28 mouse cellular contexts compared by ENCODE assay signal in the genomic region with DNA sequence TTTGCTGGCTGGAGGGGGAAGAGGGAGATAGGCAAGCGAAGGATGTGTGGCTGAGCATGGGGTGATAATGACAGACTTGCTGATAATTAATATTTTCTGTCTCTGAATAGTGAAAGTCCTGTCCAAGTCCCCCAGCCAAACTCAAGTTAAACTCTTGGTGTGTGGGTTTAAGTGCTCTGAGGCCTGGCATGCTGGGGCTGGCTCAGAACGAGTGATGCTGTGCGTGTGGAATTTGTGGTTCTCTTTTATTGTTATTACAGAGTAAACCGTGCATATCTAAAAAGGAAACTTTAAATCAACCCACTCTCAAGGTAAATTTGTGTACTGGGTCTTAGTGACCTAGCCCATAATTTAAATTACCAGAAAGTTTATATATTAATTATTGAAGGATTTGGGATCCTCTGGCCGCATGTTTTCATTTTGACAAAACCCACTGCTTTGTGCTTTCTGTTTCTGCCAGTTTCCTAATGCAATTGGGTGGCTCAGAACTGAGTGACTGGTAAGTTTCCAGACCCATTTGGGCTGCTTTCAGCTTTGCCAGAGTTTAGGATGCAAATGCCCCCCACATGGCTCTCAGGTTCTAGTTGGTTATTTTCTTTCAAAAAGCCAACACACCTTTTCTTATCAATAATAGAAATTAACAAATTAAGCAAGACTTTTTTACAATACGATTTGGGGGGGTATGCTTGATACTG.
DNase-seq lines count a peak whose midpoint lies in the region; ATAC-seq and TF ChIP-seq lines count a peak whose summit lies in the region.
"Had no signal": no experiment of that assay in that cellular context is flagged by ENCODE, and none has a peak within 500 bp of the region (broad histone marks: within the 10 kb centered on the region; RNA-seq: fewer than 3 reads in every experiment).

No protein-coding gene starts in this region.

- no peaks in the 10 kb centered on the region for H3K4me1 ChIP-seq in lung, embryonic 14.5 days (ENCODE audit: insufficient read depth)
- H3K4me1 ChIP-seq in embryonic facial prominence, embryonic 15.5 days = 0 out of 2 replicates have a peak, but pooled peaks cover 5% of the 10 kb centered on the region
- H3K4me1 ChIP-seq: forebrain, embryonic 10.5 days; intestine, embryonic 15.5 days; liver, embryonic 13.5 days; megakaryocyte, embryonic 14.5 days; midbrain, embryonic 13.5 days had no signal

- DNase-seq in lung, embryonic 14.5 days = peak; percentile 11
- no peak for DNase-seq in lung, postnatal 10 days
- DNase-seq in Muller cell, postnatal 12 days (ENCODE audit: inconsistent ontology term) = peak; percentile 38
- no peak for DNase-seq in frontal cortex, adult 2 months (ENCODE audit: extremely low spot score in 1 of 2, low spot score in 1 of 2)
- no peak for DNase-seq in layer of hippocampus, adult 18-20 months (ENCODE audit: low spot score in 2 of 2)
- DNase-seq in MN1 (ENCODE audit: low spot score) = no peak
- DNase-seq: adrenal gland, adult 8-10 months; cerebellum, adult 18-20 months; cerebellum, postnatal 14 days; gastrocnemius, adult 2 months; kidney, adult 8-10 months; kidney, postnatal 14 days; layer of hippocampus, postnatal 36 days; liver, embryonic 13.5 days; lung, adult 2 months; lung, postnatal 36 days; right cerebral cortex, postnatal 14 days; thymus, postnatal 36 days had no signal

- H3K9ac ChIP-seq in lung, embryonic 14.5 days = no peak overlapping the region
- no peak overlapping the region for H3K9ac ChIP-seq in embryonic facial prominence, embryonic 15.5 days
- H3K9ac ChIP-seq: intestine, embryonic 15.5 days; limb, embryonic 13.5 days; liver, embryonic 13.5 days; midbrain, embryonic 13.5 days had no signal

- 58% methylated on average over 6 of the region's 6 CpGs for WGBS in lung, embryonic 14.5 days
- WGBS in embryonic facial prominence, embryonic 15.5 days = 55% methylated on average over 6 of the region's 6 CpGs

- no peak overlapping the region for H3K4me2 ChIP-seq in lung, embryonic 14.5 days
- no peak overlapping the region for H3K4me2 ChIP-seq in embryonic facial prominence, embryonic 15.5 days (replicated peaks)
- H3K4me2 ChIP-seq: intestine, embryonic 15.5 days; limb, embryonic 13.5 days; liver, embryonic 13.5 days; midbrain, embryonic 13.5 days had no signal

- no peak overlapping the region for H3K4me3 ChIP-seq in lung, embryonic 14.5 days (ENCODE audit: low read depth, low read length)
- no peak overlapping the region for H3K4me3 ChIP-seq in embryonic facial prominence, embryonic 15.5 days (replicated peaks)
- H3K4me3 ChIP-seq: forebrain, embryonic 10.5 days; gastrocnemius, adult 2 months; heart, embryonic 10.5 days; intestine, embryonic 15.5 days; layer of hippocampus, adult 2 months; limb, embryonic 13.5 days; liver, embryonic 13.5 days; megakaryocyte, embryonic 14.5 days; midbrain, embryonic 13.5 days had no signal

- H3K27me3 ChIP-seq in lung, embryonic 14.5 days (ENCODE audit: insufficient read depth, low read length) = no peaks in the 10 kb centered on the region
- no peaks in the 10 kb centered on the region for H3K27me3 ChIP-seq in embryonic facial prominence, embryonic 15.5 days
- H3K27me3 ChIP-seq: intestine, embryonic 15.5 days; limb, embryonic 13.5 days; liver, embryonic 13.5 days; megakaryocyte, embryonic 14.5 days; midbrain, embryonic 13.5 days had no signal

- ATAC-seq in lung, embryonic 14.5 days (ENCODE audit: insufficient read depth) = no peak
- peak; percentile 57; the same call in 1 of the 2 replicates for ATAC-seq in embryonic facial prominence, embryonic 15.5 days (ENCODE audit: insufficient number of reproducible peaks, low FRiP score, low TSS enrichment, low read depth)
- ATAC-seq: activated CD4-positive, CD25-positive, alpha-beta regulatory T cell, adult 4 months; hindbrain, embryonic 16.5 days; intestine, embryonic 15.5 days; midbrain, embryonic 13.5 days had no signal

- no peak for TF ChIP-seq CTCF in lung, embryonic 14.5 days (IDR thresholded peaks at IDR 0.05; ENCODE audit: low read depth)

- no peaks in the 10 kb centered on the region for H3K36me3 ChIP-seq in lung, embryonic 14.5 days (ENCODE audit: insufficient read depth)
- H3K36me3 ChIP-seq in embryonic facial prominence, embryonic 15.5 days = no peaks in the 10 kb centered on the region
- H3K36me3 ChIP-seq: forebrain, embryonic 10.5 days; heart, embryonic 10.5 days; intestine, embryonic 15.5 days; limb, embryonic 13.5 days; liver, embryonic 13.5 days; midbrain, embryonic 13.5 days had no signal

- H3K9me3 ChIP-seq in lung, embryonic 14.5 days (ENCODE audit: low read depth, low read length) = no peaks in the 10 kb centered on the region
- H3K9me3 ChIP-seq in embryonic facial prominence, embryonic 15.5 days (replicated peaks) = no peaks in the 10 kb centered on the region
- H3K9me3 ChIP-seq: forebrain, embryonic 10.5 days; heart, embryonic 10.5 days; intestine, embryonic 15.5 days; limb, embryonic 13.5 days; liver, embryonic 13.5 days; megakaryocyte, embryonic 14.5 days; midbrain, embryonic 13.5 days had no signal

- H3K27ac ChIP-seq in lung, embryonic 14.5 days (ENCODE audit: low read depth) = no peak overlapping the region
- H3K27ac ChIP-seq in embryonic facial prominence, embryonic 15.5 days (replicated peaks) = peak overlapping the region; percentile 73
- H3K27ac ChIP-seq: forebrain, embryonic 10.5 days; gastrocnemius, adult 2 months; heart, embryonic 10.5 days; intestine, embryonic 15.5 days; layer of hippocampus, adult 2 months; limb, embryonic 13.5 days; liver, embryonic 13.5 days; midbrain, embryonic 13.5 days had no signal

Comparison
In these comparisons a context has a peak if more than half of its experiments do, and no peak if none do; other contexts are left out.
1. DNase-seq: peak in lung, embryonic 14.5 days (single experiment) and Muller cell, postnatal 12 days (single experiment); none in lung, postnatal 10 days (single experiment), frontal cortex, adult 2 months (0 of 2), layer of hippocampus, adult 18-20 months (0 of 2) and MN1 (single experiment).